Mouse (Mus musculus) kidney, embryonic 15.5 days (tissue): ENCODE measurements around the gene Smad3. TPM values are rescaled to one million over a fixed set of nuclear protein-coding genes. Genes with fewer than 3 reads are reported as not detected.

Experiments used
- ATAC-seq: fragments of 200-750 bp; cut with Nextera tagmentation; replicated peaks from 2 replicates; pipeline ENCODE4 v1.8.0; 2017; ENCODE audit warnings: moderate TSS enrichment; ENCODE audit not compliant: low FRiP score
- H3K27ac ChIP-seq: fragments of 300-500 bp; sonication (generic); 2 replicates; pipeline ENCODE4 v1.5.1; 2015; ENCODE audit warnings: mild to moderate bottlenecking, inconsistent platforms
- H3K27me3 ChIP-seq: fragments of 300-500 bp; sonication (generic); 2 replicates; pipeline ENCODE4 v1.6.1; 2015; ENCODE audit warnings: inconsistent platforms
- H3K36me3 ChIP-seq: fragments of 300-500 bp; sonication (generic); 2 replicates; pipeline ENCODE4 v1.6.1; 2015; ENCODE audit warnings: inconsistent platforms
- H3K4me1 ChIP-seq: fragments of 300-500 bp; sonication (generic); 2 replicates; pipeline ENCODE4 v1.6.1; 2015; ENCODE audit warnings: inconsistent platforms
- H3K4me2 ChIP-seq: fragments of 300-500 bp; sonication (generic); 2 replicates; pipeline ENCODE4 v1.6.1; 2015; ENCODE audit warnings: moderate library complexity, mild to moderate bottlenecking, inconsistent platforms
- H3K4me3 ChIP-seq: fragments of 300-500 bp; sonication (generic); replicated peaks from 2 replicates; pipeline ENCODE4 v1.5.1; 2015; ENCODE audit warnings: mild to moderate bottlenecking, inconsistent platforms
- H3K9ac ChIP-seq: fragments of 300-500 bp; sonication (generic); 2 replicates; pipeline ENCODE4 v1.6.1; 2015; ENCODE audit warnings: mild to moderate bottlenecking, inconsistent platforms
- H3K9me3 ChIP-seq: fragments of 300-500 bp; sonication (generic); replicated peaks from 2 replicates; pipeline ENCODE4 v1.6.1; 2016; ENCODE audit warnings: inconsistent platforms
- WGBS: fragments of 180-500 bp; shearing (Covaris S2); methylation state at CpG from one replicate; pipeline ENCODE4 v1.1.7; 2015; ENCODE audit warnings: mixed read lengths; 5-methylcytosine and 5-hydroxymethylcytosine counted together
- polyA plus RNA-seq: library from polyadenylated mRNA; unstranded; fragments of >200 nt; fragmentation: Nextera tagmentation; extraction: Ambion mirVana; gene quantifications from 2 replicates; pipeline ENCODE4 v1.2.1, GENCODE M21; 2015

The Smad3 gene
- polyA plus RNA-seq, 1 experiment from 2014 or later = 25.0 TPM

GRCm38 (mm10) chr9:63649841-63650545 is 107.8 kb downstream of the Smad3 start:
- Histone ChIP-seq H3K4me3 (no peak overlapping the region), H3K4me1 (peaks cover 47% of the 10 kb centered on the region), H3K27ac (no peak overlapping the region), H3K27me3 (no peaks in the 10 kb centered on the region), H3K9me3 (no peaks in the 10 kb centered on the region), H3K9ac (no peak overlapping the region), H3K36me3 (peaks cover 94% of the 10 kb centered on the region), H3K4me2 (no peak overlapping the region)
- no peak for ATAC-seq
- 78% methylated on average over 8 of the region's 8 CpGs for WGBS

GRCm38 (mm10) chr9:63648520-63648918 is 109.3 kb downstream of the Smad3 start:
- Histone ChIP-seq H3K27ac (no peak overlapping the region), H3K4me3 (no peak overlapping the region), H3K9me3 (no peaks in the 10 kb centered on the region), H3K9ac (no peak overlapping the region), H3K36me3 (peaks cover 94% of the 10 kb centered on the region), H3K27me3 (no peaks in the 10 kb centered on the region), H3K4me2 (no peak overlapping the region), H3K4me1 (peaks cover 36% of the 10 kb centered on the region)
- no peak for ATAC-seq
- 88% methylated on average over 9 of the region's 9 CpGs for WGBS

- no peak overlapping the region for H3K4me3 ChIP-seq
- no peaks in the 10 kb centered on the region for H3K27me3 ChIP-seq
- H3K27ac ChIP-seq = no peak overlapping the region
- no peaks in the 10 kb centered on the region for H3K9me3 ChIP-seq
- H3K36me3 ChIP-seq = peaks cover 88% of the 10 kb centered on the region
- H3K9ac ChIP-seq = no peak overlapping the region
- no peak overlapping the region for H3K4me2 ChIP-seq
- peaks cover 33% of the 10 kb centered on the region for H3K4me1 ChIP-seq
- 78% methylated on average over 9 of the region's 9 CpGs for WGBS
- no peak for ATAC-seq
Observed at GRCm38 (mm10) chr9:63647581-63648519, 109.9 kb downstream of the Smad3 start.

GRCm38 (mm10) chr9:63645084-63645483 is 112.7 kb downstream of the Smad3 start:
- H3K9ac ChIP-seq = no peak overlapping the region
- H3K27me3 ChIP-seq = no peaks in the 10 kb centered on the region
- H3K4me3 ChIP-seq = no peak overlapping the region
- no peak for ATAC-seq
- WGBS = 72% methylated on average over 8 of the region's 8 CpGs
- H3K27ac ChIP-seq = no peak overlapping the region
- no peaks in the 10 kb centered on the region for H3K9me3 ChIP-seq
- H3K4me1 ChIP-seq = 0 out of 2 replicates have a peak, but pooled peaks cover 11% of the 10 kb centered on the region
- H3K4me2 ChIP-seq = no peak overlapping the region
- peaks cover 76% of the 10 kb centered on the region for H3K36me3 ChIP-seq

- Histone ChIP-seq H3K9me3 (no peaks in the 10 kb centered on the region), H3K4me2 (no peak overlapping the region), H3K4me3 (no peak overlapping the region), H3K27ac (no peak overlapping the region), H3K4me1 (0 out of 2 replicates have a peak, but pooled peaks cover 11% of the 10 kb centered on the region), H3K27me3 (no peaks in the 10 kb centered on the region), H3K36me3 (peaks cover 74% of the 10 kb centered on the region), H3K9ac (no peak overlapping the region)
- no peak for ATAC-seq
- 66% methylated on average over 6 of the region's 6 CpGs for WGBS
Observed at GRCm38 (mm10) chr9:63644011-63644410, 113.8 kb downstream of the Smad3 start.

- Histone ChIP-seq H3K4me1 (0 out of 2 replicates have a peak, but pooled peaks cover 11% of the 10 kb centered on the region), H3K9ac (no peak overlapping the region), H3K36me3 (peaks cover 70% of the 10 kb centered on the region), H3K4me2 (no peak overlapping the region), H3K4me3 (no peak overlapping the region), H3K27ac (no peak overlapping the region), H3K9me3 (no peaks in the 10 kb centered on the region), H3K27me3 (no peaks in the 10 kb centered on the region)
- no peak for ATAC-seq
- WGBS = 90% methylated on average over 4 of the region's 4 CpGs
Observed at GRCm38 (mm10) chr9:63641983-63642646, 115.7 kb downstream of the Smad3 start.

- Histone ChIP-seq H3K9ac (no peak overlapping the region), H3K4me2 (no peak overlapping the region), H3K4me1 (no peaks in the 10 kb centered on the region), H3K4me3 (no peak overlapping the region), H3K9me3 (no peaks in the 10 kb centered on the region), H3K36me3 (peaks cover 50% of the 10 kb centered on the region), H3K27ac (no peak overlapping the region), H3K27me3 (no peaks in the 10 kb centered on the region)
- ATAC-seq = no peak
- 73% methylated on average over 7 of the region's 7 CpGs for WGBS
Observed at GRCm38 (mm10) chr9:63636113-63636512, 121.7 kb downstream of the Smad3 start.

- 80% methylated on average over 7 of the region's 7 CpGs for WGBS
- Histone ChIP-seq H3K4me3 (no peak overlapping the region), H3K4me1 (no peaks in the 10 kb centered on the region), H3K36me3 (peaks cover 51% of the 10 kb centered on the region), H3K27ac (no peak overlapping the region), H3K4me2 (no peak overlapping the region), H3K27me3 (no peaks in the 10 kb centered on the region), H3K9ac (no peak overlapping the region), H3K9me3 (no peaks in the 10 kb centered on the region)
- ATAC-seq = no peak
Observed at GRCm38 (mm10) chr9:63633334-63633733, 124.5 kb downstream of the Smad3 start.

GRCm38 (mm10) chr9:63632924-63633323 is 124.9 kb downstream of the Smad3 start:
- Histone ChIP-seq H3K36me3 (peaks cover 49% of the 10 kb centered on the region), H3K4me3 (no peak overlapping the region), H3K4me1 (no peaks in the 10 kb centered on the region), H3K9ac (no peak overlapping the region), H3K27ac (no peak overlapping the region), H3K27me3 (no peaks in the 10 kb centered on the region), H3K9me3 (no peaks in the 10 kb centered on the region), H3K4me2 (no peak overlapping the region)
- ATAC-seq = no peak
- 78% methylated on average over 11 of the region's 11 CpGs for WGBS

- Histone ChIP-seq H3K9me3 (no peaks in the 10 kb centered on the region), H3K27me3 (no peaks in the 10 kb centered on the region), H3K27ac (no peak overlapping the region), H3K4me2 (no peak overlapping the region), H3K4me1 (no peaks in the 10 kb centered on the region), H3K9ac (no peak overlapping the region), H3K36me3 (peaks cover 40% of the 10 kb centered on the region), H3K4me3 (no peak overlapping the region)
- ATAC-seq = no peak
- 91% methylated on average over 4 of the region's 4 CpGs for WGBS
Observed at GRCm38 (mm10) chr9:63632045-63632444, 125.7 kb downstream of the Smad3 start.

- peaks cover 61% of the 10 kb centered on the region for H3K36me3 ChIP-seq
- no peak overlapping the region for H3K9ac ChIP-seq
- ATAC-seq = no peak
- H3K27me3 ChIP-seq = no peaks in the 10 kb centered on the region
- H3K9me3 ChIP-seq = no peaks in the 10 kb centered on the region
- H3K4me2 ChIP-seq = no peak overlapping the region
- WGBS = 93% methylated on average over 9 of the region's 9 CpGs
- H3K4me1 ChIP-seq = no peaks in the 10 kb centered on the region
- no peak overlapping the region for H3K27ac ChIP-seq
- no peak overlapping the region for H3K4me3 ChIP-seq
Observed at GRCm38 (mm10) chr9:63625090-63625756, 132.6 kb downstream of the Smad3 start.
